Mouse (Mus musculus) midbrain, postnatal 0 days (tissue): ENCODE data around the gene Rnase9. TPM values are rescaled to one million over a fixed set of nuclear protein-coding genes. Genes with fewer than 3 reads are reported as not detected.

ENCODE experiments used
- ATAC-seq: fragments of 200-750 bp; cut with Nextera tagmentation; 2 replicates; pipeline ENCODE4 v1.8.0; 2017; ENCODE audit warnings: moderate number of reproducible peaks, mild to moderate bottlenecking, moderate TSS enrichment, moderate library complexity; ENCODE audit not compliant: low FRiP score
- DNase-seq: peaks from one replicate; pipeline ENCODE4 v3.0.0-alpha.2; 2015; ENCODE audit warnings: low spot score
- H3K27ac ChIP-seq: fragments of 300-500 bp; sonication (generic); 2 replicates; pipeline ENCODE4 v1.5.1; 2014; ENCODE audit warnings: low read depth, mild to moderate bottlenecking, low read length, mixed read lengths
- H3K27me3 ChIP-seq: fragments of 300-500 bp; sonication (generic); 2 replicates; pipeline ENCODE4 v1.6.1; 2014; ENCODE audit warnings: low read length, control low read depth, mixed read lengths; ENCODE audit not compliant: insufficient read depth
- H3K36me3 ChIP-seq: fragments of 300-500 bp; sonication (generic); 2 replicates; pipeline ENCODE4 v1.6.1; 2014; ENCODE audit warnings: low read length, control low read depth, mixed read lengths; ENCODE audit not compliant: insufficient read depth
- H3K4me1 ChIP-seq: fragments of 300-500 bp; sonication (generic); 2 replicates; pipeline ENCODE4 v1.6.1; 2014; ENCODE audit warnings: mild to moderate bottlenecking, control low read depth, antibody characterized with exemption, low read length, mixed read lengths; ENCODE audit not compliant: insufficient read depth
- H3K4me2 ChIP-seq: fragments of 300-500 bp; sonication (generic); 2 replicates; pipeline ENCODE4 v1.6.1; 2014; ENCODE audit warnings: low read depth, mild to moderate bottlenecking, low read length, mixed read lengths; ENCODE audit not compliant: poor library complexity, severe bottlenecking
- H3K4me3 ChIP-seq: fragments of 300-500 bp; sonication (generic); 2 replicates; pipeline ENCODE4 v1.5.1; 2014; ENCODE audit warnings: low read depth, mild to moderate bottlenecking, low read length, moderate library complexity
- H3K9ac ChIP-seq: fragments of 300-500 bp; sonication (generic); replicated peaks from 2 replicates; pipeline ENCODE4 v1.6.1; 2014; ENCODE audit warnings: mild to moderate bottlenecking, low read length, moderate library complexity, mixed read lengths; ENCODE audit not compliant: poor library complexity, severe bottlenecking
- H3K9me3 ChIP-seq: fragments of 300-500 bp; sonication (generic); 2 replicates; pipeline ENCODE4 v1.6.1; 2016; ENCODE audit warnings: low read length, control low read depth
- CTCF ChIP-seq: IDR thresholded peaks from 2 replicates; pipeline ENCODE4 v1.5.1; 2016; ENCODE audit warnings: antibody characterized with exemption, mild to moderate bottlenecking
- WGBS: fragments of 180-500 bp; shearing (Covaris S2); extraction: QIAGEN DNeasy Blood & Tissue Kit; methylation state at CpG from one replicate; pipeline ENCODE4 v1.1.7; 2014; 5-methylcytosine and 5-hydroxymethylcytosine counted together
- polyA plus RNA-seq: library from polyadenylated mRNA; unstranded; fragments of >200 nt; fragmentation: Nextera tagmentation; extraction: Ambion mirVana; gene quantifications from 2 replicates; pipeline ENCODE4 v1.2.1, GENCODE M21; 2015
- total RNA-seq: library from RNA; depleted of rRNA; stranded (reverse); fragments of >200 nt; gene quantifications from 2 replicates; pipeline ENCODE4 v1.2.3, GENCODE M21; 2014

Gene Rnase9
- total and polyA plus RNA-seq, 2 experiments from 2014 or later: not detected

DNA sequence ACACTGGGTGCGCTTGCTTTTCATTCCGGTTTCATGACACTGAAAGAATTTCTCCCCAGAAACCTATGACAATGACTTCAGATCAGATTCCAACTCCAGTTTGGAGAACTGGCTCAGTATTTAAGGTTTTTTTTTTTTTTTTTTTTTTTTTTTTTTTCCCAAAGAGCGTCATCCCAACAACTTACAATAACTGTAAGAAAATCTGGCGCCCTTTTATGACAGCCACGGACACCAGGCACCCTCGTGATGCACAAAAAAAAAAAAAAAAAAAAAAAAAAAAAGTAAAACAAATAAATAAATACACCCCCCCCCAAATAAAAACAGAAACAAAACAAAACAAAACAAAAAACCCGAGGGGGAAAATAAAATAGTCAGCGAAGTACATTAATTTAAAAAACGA is 46.1 kb upstream of the Rnase9 start:
- no peak overlapping the region for H3K9ac ChIP-seq
- H3K36me3 ChIP-seq: no peaks in the 10 kb centered on the region
- peaks cover 5% of the 10 kb centered on the region; the same call in 1 of the 2 replicates for H3K4me1 ChIP-seq
- no peaks in the 10 kb centered on the region for H3K9me3 ChIP-seq
- no peak overlapping the region for H3K27ac ChIP-seq
- DNase-seq: peak; percentile 24
- H3K4me3 ChIP-seq: peak overlapping the region; percentile 74
- peak overlapping the region; percentile 64 for H3K4me2 ChIP-seq
- WGBS: 10% methylated on average over 9 of the region's 9 CpGs
- H3K27me3 ChIP-seq: no peaks in the 10 kb centered on the region
- ATAC-seq: no peak
- no peak for TF ChIP-seq CTCF

- H3K4me1 ChIP-seq: peaks cover 5% of the 10 kb centered on the region; the same call in 1 of the 2 replicates
- H3K36me3 ChIP-seq: no peaks in the 10 kb centered on the region
- H3K4me2 ChIP-seq: no peak overlapping the region
- H3K9ac ChIP-seq: no peak overlapping the region
- 80% methylated on average over 4 of the region's 4 CpGs for WGBS
- DNase-seq: no peak
- H3K27me3 ChIP-seq: no peaks in the 10 kb centered on the region
- H3K27ac ChIP-seq: no peak overlapping the region
- TF ChIP-seq CTCF: no peak
- H3K9me3 ChIP-seq: no peaks in the 10 kb centered on the region
- H3K4me3 ChIP-seq: no peak overlapping the region
- ATAC-seq: no peak
These were observed 44.2 kb upstream of the Rnase9 start for GRCm38 (mm10) chr14:51085911-51086310.

DNA sequence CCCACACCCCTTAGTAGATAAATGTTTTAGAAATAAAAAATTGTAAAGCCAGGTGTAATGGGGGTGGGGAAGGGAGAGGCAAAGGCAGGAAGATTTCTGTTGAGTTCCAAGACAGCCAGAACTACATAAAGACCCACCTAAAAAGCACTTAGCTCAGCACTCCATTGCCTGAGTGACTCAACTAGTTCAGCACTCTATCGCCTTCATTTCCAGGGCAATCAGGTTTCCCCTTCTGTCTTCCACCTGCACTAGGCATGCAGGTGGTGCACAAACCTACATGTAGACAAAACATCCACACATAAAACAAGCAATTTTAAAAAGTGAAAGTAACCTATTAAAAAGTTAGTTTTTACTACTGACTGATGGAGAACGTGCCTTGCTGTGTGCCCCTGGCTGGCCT is 43.4 kb upstream of the Rnase9 start:
- Histone ChIP-seq H3K9me3 (no peaks in the 10 kb centered on the region), H3K9ac (no peak overlapping the region), H3K36me3 (no peaks in the 10 kb centered on the region), H3K4me2 (no peak overlapping the region), H3K4me3 (no peak overlapping the region), H3K27ac (no peak overlapping the region), H3K4me1 (peaks cover 5% of the 10 kb centered on the region; the same call in 1 of the 2 replicates), H3K27me3 (no peaks in the 10 kb centered on the region)
- ATAC-seq: no peak
- no peak for TF ChIP-seq CTCF
- no peak for DNase-seq
- 78% methylated on average over 2 of the region's 2 CpGs for WGBS

- Histone ChIP-seq H3K4me1 (peaks cover 5% of the 10 kb centered on the region; the same call in 1 of the 2 replicates), H3K9ac (0 out of 2 replicates have a peak overlapping the region, but pooled peaks have one; percentile 24), H3K4me2 (peak overlapping the region; percentile 89), H3K27me3 (no peaks in the 10 kb centered on the region), H3K9me3 (no peaks in the 10 kb centered on the region), H3K4me3 (peak overlapping the region; percentile 56), H3K27ac (no peak overlapping the region), H3K36me3 (no peaks in the 10 kb centered on the region)
- 15% methylated on average over 7 of the region's 7 CpGs for WGBS
- DNase-seq (no peak), ATAC-seq (no peak)
- TF ChIP-seq CTCF: no peak
These were observed 42.1 kb upstream of the Rnase9 start for GRCm38 (mm10) chr14:51083805-51084204.

GRCm38 (mm10) chr14:51082599-51083581 is 41.2 kb upstream of the Rnase9 start:
- Histone ChIP-seq H3K4me2 (peak overlapping the region; percentile 89), H3K9ac (peak overlapping the region; percentile 54; the same call in 1 of the 2 replicates), H3K27me3 (no peaks in the 10 kb centered on the region), H3K4me3 (peak overlapping the region; percentile 56), H3K36me3 (no peaks in the 10 kb centered on the region), H3K4me1 (peaks cover 5% of the 10 kb centered on the region; the same call in 1 of the 2 replicates), H3K27ac (no peak overlapping the region), H3K9me3 (no peaks in the 10 kb centered on the region)
- TF ChIP-seq CTCF: no peak
- DNase-seq (peak; percentile 54), ATAC-seq (peak; percentile 70)
- WGBS: 2% methylated on average over 38 of the region's 40 CpGs

DNA sequence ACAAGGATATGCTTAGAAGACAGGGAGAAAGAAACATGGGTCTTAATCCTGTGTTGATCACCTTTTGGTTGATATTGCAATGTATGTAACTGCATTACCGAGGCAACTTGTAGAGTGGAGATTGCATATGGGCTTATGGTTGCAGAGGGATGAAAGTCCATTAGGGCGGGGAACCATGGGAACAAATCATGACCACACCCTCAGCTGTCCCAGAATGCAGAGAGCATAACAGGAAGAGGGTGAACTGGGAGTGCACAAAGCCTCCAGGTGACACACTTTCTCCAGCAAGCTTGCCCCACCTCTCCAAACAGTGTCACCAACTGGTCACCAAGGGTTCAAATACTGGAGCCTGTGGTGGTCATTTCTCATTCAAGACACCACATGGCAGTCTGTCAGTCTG is 39.4 kb upstream of the Rnase9 start:
- WGBS: 98% methylated on average over 2 of the region's 2 CpGs
- no peaks in the 10 kb centered on the region for H3K36me3 ChIP-seq
- DNase-seq (no peak), ATAC-seq (no peak)
- no peaks in the 10 kb centered on the region for H3K9me3 ChIP-seq
- H3K4me1 ChIP-seq: peaks cover 5% of the 10 kb centered on the region; the same call in 1 of the 2 replicates
- H3K4me3 ChIP-seq: no peak overlapping the region
- no peak for TF ChIP-seq CTCF
- H3K4me2 ChIP-seq: no peak overlapping the region
- H3K27me3 ChIP-seq: no peaks in the 10 kb centered on the region
- no peak overlapping the region for H3K9ac ChIP-seq
- no peak overlapping the region for H3K27ac ChIP-seq
